Mouse (Mus musculus) T-cell, adult 2 months (primary cell): Measurements from ENCODE around the gene Gpr55.
"Not testable (repeated sequence)": the region's sequence is repeated elsewhere in the genome, so short reads cannot be mapped to it uniquely, and the experiment has no call there.

Source experiments
- DNase-seq: peaks from one replicate; pipeline ENCODE4 v3.0.0; 2022; ENCODE audit warnings: low spot score

Gene Gpr55

DNA sequence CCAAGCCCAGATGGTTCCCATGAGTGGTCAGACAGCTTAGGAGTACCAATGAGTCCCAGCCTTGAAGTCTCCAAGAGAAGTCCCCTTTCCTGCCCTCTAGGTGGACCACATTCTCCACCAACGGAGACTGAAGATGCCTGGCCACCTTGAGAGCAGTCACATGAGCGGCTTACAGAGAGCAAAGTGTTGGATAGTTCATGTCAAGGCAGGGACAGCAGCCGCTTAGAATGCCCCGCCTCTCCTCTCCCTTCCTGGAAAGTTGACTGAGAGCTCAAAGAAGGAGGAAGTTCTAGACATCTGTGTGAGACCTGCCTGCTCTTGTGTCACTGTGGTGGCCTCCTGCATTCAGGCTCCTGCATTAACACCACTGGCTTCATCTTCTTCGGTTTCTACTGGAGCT lies at the start of gene Gpr55:
Gpr55 (minus strand) TSS at position 135 of the 400 bp plus-strand sequence.
- DNase-seq, result no peak

DNA sequence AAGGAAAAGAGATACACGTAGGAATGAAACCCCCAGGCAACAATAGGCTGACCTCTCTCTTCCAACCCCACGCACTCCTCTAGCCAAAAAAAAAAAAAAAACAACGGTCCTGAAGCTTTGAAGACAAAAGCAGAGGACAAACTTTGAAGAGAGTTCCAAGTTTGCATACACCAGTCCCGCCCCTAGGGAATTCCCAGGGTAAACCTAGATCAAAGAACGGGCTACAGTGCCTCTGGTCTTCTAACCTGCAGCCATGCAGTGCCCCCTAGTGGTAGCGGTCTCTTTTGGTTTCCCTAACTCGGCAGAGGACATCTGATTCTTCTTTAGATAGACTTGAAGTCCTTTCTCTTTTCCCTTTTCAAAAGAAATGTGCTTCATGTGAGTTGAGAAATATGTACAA lies 47.0 kb upstream of the Gpr55 start:
- peak; percentile 79 for DNase-seq

DNA sequence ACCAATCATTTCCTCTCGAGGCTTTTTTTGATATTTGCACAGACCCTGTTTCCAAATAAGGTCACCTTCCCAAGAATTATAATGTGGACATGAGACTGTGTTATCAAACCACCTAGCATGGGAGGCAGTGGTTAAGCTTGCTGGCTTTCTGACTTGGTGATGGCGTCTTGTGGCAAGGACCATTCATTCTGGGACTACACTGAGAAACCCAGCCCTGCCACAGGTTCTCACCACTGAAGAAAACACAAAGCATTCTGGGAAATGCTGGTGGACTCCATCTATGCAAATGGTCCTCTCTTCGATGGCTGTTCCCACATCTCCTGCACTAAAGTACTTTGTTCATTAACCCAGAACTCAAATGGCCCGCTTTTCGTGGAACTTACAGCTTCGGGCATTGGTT lies 45.2 kb upstream of the Gpr55 start:
- no peak for DNase-seq

DNA sequence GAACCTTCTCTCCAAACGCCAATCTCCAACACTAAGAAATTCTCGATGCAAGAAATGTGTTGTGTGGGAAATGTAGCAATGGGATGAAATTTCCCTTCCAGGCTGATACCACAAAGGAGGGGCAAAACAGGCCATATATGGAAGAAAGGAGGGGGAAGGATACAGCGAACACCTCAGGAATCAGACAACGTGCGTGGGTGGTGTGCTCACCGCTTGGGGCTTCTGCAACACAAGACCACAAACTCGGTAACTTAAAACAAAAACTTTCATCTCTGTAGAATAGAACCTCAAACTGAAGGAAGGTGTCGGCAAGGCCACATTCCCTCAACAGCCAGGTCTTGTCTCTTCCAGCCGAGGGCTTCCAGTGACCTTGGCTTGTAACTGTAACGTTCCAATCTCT lies 44.7 kb upstream of the Gpr55 start:
- DNase-seq, result peak; percentile 40

DNA sequence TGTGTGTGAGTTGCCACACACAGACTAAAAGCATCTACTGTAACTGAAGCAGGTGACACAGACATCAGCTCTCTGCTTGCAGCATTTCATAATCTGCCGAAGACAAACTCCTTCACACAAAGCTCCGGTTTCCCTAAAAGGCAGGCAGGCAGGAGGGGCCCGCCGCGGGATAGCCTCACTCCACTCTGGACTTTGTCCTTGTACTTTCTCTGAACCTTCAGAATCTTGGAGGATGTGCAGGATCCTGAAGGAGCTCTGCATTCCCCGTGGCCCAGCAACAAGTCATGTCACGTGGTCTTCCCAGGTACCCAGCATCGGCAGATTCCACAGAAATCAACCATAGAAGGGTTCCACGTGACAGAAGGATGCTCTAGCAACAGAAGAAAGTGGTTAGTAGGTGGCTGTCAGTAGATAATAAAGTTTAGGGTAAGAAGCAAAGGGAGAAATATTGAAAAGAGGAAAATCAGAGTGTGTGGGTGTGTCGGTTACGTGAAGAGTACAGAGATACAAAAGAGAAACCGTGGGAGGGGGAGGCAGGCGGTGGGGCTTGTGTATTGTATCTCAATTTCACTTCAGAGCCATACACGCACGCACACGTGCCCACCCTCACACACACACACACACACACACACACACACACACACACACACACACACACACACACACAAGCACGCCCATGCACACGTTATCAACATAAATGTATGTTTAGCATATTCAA lies 39.2 kb upstream of the Gpr55 start:
- DNase-seq, result no peak

DNA sequence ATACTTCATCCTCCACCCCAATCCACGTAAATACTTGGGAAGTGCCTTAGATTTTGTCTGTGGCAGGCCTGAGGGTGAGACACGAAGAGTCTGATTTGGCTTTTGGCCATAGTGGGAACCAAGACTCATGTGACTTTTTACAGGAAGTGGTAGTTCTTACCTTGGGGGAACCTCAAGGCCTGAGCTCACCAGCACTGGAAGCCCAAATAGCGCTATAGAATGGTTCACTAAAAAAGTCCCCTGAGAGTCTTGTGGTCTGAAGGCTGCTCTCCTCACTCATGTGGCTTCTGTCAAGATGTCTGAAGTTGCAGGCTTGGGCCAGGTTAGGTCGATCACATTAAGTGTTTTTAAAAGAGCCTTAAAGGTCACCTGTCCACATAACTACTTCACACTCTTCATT lies 37.2 kb upstream of the Gpr55 start:
- DNase-seq, result peak; percentile 64

DNA sequence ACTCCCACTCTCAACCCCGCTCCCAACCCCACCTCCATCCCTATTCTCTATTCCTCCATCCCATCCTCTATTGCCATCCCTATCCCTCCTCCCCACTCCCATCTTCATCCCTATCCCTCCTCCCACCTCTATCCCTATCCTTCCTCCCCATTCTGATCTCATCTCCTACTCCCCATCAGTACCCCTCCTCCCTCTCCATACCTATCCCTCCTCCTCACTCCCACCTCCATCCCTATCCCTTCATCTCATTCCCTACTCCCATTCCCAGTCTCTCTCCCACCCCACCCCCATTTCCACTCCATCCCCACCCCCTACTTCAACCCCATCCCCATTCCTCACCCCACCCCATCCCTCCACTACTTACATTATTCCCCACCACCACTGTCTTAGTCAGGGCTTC lies 36.4 kb upstream of the Gpr55 start:
- DNase-seq, result no peak

DNA sequence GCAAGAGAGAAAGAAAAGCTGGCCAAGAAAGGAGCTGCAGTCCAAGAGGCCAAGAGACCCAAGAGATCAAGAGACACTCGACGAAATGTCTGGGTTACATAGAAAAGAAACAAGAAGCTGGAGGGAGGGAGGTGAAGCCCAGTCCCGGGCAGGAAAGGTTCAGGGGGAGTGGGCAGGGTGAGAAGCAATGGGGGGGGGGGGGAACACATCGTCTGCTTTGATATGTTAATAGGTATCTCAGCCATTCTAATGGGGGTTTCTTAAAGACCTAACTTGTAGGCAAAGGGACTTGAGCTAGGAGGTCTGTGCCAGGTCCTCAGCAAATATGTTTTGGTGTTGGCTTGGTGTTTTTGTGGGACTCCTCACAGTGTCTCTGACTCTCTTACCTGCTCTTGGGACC lies 32.7 kb upstream of the Gpr55 start:
- DNase-seq, result no peak

DNA sequence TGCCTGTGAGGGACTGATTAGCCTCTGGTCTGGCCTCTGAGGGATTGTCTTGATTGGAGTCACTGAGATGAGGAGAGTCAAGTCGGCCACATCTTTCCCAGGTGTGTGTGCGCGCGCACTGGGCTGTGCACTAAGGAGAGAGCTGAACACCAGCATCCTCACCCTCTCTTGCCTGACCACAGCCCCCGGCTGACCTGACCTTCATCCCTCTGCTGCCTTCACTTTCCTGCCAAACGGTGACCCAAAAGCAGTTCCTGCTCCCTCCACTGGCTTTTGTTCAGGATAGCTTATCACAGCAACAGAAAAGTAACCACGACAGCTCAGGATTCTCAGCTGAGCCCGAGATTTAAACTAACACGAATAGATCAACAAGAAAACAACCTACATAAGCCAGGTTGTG lies 31.4 kb upstream of the Gpr55 start:
- no peak for DNase-seq

DNA sequence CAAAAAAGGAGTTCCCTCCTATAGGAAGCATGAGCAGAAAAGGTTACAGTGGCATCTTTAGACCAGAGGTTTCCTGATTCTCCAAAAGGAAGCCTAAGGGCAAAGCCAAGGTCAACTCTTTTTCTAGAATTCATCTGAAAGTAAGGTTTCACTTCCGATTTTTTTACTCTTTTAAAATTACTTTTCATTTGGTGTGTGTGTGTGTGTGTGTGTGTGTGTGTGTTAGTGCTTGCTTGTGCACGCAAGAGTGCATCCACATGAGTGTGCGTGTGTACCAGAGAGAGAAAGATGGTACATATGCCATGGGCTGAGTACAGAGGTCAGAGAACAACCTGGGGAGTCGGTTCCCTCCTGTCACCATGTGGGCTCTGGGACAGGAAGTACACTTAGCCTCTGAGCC lies 28.1 kb upstream of the Gpr55 start:
- not testable (repeated sequence) for DNase-seq

DNA sequence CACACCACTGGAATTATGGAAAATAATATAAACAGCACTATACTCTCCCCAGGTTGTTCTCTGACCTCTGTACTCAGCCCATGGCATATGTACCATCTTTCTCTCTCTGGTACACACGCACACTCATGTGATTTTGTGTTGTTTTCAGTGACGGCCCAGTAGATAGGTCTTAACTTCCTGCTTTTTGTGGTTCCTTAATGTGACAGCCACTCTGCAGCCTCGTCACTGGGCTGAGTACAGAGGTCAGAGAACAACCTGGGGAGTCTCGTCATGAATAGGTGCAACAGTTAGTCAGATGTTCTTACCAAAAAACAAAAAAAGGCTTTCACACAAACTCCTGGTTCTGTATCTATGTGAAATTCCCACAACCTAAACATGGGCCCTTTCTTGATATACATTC lies 27.5 kb upstream of the Gpr55 start:
- DNase-seq, result no peak

DNA sequence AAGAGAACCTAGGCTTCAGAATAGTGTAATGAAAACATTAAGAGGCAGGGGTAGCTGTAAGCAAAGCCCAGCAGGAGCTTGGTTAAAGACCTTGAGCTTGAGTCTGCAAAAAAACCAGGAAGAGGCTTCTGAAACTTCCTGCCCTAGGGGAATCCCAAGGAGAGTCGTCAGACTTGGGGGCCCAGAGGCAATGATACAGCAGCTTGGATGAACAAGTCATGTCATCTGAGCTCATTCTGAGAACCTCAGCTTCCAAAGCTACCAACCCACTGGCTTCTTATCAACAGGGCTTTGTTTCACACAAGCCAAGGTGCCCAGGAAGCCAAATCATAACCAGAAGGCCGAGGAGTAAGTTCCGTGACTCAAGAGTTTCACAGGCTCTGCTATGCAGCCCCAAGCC lies 25.0 kb upstream of the Gpr55 start:
- DNase-seq, result no peak

DNA sequence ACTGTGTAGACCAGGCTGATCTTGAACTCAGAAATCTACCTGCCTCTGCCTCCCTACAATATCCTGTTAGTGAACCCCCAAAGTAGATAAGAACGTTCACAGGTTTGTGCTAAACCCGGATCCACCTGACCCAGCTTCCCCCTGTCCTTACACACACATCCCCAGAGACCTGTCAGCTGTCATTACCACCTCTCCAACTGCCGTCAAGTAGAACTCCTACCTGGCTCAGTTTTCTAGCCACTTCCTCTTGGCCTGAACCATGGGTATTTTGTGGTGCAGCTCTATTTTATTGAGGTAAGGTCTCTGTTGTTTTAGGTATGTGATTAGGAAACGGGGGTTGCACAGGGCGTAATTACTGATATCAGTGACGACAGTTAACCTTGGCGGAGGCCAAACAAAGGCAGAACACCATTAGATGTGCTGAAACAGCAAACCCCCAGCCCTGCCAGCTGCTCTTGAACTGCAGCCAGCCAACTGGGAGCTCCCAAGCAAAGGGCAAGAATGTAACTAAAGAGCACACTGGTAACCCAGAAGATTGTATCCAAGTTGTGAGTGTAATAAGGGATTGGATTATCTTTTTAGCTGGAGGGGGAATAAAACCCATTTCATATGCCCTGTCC lies 21.0 kb upstream of the Gpr55 start:
- no peak for DNase-seq

DNA sequence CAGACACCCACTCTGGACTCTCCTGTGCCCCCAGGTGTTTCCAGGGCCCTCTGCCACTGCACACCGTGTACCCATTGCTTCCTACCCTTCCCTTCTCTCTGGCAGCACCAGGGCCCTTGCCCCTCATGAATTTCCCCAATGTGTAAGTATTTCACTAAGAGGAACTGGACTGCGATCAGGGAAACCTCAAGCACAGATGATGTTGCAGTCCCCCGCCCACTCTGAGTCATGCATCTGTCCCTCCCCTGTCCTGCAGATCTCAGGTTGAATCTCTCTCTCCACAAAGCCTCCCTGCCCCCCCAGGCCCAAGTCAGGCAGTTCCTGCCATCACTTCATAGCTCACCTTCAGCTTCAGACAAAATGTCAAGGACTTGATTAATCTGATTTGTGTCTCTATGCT lies 16.9 kb upstream of the Gpr55 start:
- no peak for DNase-seq

DNA sequence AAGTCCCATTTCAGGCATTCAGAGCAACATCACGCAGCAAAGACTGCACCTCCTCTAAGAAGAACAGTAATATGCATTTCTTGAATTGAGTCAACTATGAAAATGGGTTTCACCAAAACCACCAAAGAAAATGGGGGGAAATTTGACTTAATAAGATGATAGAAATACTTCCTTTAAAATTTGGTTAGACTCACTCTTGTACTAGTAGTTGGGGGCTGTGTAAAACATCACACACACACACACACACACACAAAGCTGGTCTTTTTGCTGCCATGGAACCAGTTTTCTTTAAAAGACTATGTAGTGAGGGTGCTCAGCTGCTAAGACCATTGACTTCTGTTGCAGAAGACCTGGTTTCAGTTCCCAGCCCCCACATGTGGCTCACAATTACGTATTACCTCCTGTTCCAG lies 12.7 kb upstream of the Gpr55 start:
- DNase-seq, result no peak

DNA sequence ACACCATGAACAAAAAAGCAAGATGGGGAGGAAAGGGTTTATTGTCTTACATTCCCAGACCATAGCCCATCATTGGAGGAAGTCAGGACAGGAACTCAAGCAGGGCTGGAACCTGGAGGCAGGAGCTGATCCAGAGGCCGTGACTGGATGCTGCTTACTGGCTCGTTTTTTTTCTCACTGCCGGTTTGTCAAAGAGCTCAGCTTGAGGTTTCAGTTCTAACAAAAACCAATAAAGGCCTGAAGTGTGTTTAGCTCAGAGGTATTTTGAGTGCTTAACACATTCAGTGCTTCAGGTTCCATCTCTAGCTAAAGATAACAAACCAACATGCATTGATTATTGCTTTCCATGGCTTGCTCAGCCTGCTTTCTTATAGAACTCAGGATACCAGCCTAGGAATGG lies 11.5 kb upstream of the Gpr55 start:
- no peak for DNase-seq

DNA sequence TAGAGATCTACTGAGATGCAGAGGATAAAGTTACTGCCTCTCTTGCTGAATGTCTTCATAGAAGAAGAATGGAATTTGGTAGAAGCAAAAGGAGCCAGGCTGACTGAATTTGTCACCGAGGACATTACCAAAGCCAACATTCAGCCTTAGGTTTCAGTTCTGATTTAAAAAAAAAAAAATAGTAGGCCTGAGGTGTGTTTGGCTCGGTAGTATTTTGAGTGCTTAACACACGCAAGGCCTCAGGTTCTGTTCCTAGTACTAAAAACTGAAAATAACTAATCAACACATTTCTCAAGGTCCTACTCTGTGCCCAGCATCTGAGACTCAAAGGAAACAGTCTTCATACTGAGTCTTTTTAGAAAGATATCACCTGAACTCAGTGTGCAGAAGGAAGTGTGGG lies 10.3 kb upstream of the Gpr55 start:
- DNase-seq, result no peak

DNA sequence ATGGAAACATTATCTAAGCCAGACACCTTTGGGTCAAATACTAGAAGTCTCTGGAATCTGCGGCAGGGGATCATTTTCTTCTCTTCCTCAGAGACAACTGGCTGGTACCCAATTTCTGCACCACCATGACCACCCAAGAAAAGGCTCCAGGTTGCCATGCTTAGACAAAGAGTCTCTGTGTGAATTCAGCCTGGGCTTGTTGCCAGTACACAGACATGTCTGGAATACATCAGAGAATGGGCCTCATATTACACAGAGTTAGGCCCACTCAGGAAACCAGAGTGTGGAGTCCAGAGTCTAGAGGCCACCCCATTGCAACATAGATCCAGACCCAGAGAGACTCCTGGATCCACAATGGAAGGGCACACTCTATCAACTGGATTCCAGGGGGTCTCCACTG lies 8.7 kb upstream of the Gpr55 start:
- no peak for DNase-seq

DNA sequence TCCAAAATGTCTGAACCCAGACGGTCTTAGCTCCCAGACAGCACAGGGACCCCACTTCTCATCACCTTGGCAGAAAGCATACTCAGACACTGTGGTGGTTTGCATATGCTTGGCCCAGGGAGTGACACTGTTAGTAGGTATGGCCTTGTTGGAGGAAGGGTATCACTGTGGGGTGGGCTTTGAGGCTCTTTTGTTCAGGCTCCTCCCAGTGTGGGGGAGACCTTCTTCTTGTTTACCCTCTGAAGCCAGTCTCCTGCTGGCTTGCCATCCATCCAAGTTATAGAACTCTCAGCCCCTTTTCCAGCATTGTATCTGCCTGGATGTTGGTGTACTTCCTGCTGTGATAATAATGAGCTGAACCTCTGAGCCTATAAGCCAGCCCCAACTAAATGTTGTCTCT lies 8.3 kb upstream of the Gpr55 start:
- DNase-seq, result no peak

DNA sequence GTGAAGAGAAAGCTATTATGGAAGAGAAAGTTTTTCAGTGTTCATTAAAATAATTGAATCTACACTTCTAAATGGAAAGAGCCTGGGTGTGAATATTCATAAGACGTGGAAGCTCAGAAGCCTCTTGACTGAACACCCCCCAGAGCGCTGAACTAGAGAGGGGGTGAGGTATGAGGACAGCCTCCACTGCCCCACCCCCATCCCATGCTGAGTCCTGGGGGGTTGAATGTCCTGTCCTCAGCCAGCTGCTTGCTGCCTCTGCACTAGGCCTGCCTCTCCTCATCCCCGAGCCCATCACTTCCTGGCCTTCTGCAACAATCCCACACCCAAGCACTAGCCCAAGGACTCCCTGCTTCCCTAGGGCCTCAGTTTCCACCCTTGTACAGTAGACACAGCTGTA lies 5.0 kb upstream of the Gpr55 start:
- no peak for DNase-seq

DNA sequence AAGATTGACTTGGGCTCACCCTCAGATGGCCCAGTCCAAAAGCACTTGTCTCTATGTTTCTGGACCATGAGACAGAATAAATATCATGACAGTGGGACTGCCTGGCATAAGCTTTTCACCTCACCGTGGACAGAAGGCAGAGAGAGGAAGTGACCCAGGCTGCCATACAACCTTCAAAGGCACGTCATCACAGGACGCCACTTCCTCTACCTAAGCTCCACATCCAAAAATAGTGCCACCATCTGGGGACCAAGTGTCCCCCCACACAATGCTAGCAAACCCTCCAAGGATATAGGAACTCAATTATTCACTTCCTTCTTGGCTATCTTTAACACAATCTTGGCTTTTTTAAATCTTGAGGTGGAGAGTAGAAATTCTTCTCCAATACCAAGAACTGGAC lies 1.3 kb upstream of the Gpr55 start:
- peak; percentile 42 for DNase-seq

DNA sequence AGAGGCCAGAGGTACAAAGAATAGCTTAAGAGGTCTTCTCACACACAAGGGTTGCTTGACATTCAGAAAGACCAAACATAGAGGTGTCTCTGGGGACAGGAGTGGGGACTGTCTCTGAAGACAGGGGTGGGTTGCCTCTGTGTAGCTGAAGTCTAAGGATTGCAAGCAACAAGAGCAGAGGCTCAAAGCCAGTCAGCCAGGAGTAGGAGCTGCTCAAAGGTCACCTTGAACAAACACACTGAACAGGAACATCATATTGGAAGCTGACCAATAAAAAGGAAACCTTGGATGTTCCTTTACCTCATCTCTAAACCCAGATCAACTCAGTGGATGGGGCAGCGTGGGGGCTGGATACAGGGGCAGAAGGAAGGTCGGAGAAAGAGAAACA lies 924 bp downstream of the Gpr55 start:
- no peak for DNase-seq

DNA sequence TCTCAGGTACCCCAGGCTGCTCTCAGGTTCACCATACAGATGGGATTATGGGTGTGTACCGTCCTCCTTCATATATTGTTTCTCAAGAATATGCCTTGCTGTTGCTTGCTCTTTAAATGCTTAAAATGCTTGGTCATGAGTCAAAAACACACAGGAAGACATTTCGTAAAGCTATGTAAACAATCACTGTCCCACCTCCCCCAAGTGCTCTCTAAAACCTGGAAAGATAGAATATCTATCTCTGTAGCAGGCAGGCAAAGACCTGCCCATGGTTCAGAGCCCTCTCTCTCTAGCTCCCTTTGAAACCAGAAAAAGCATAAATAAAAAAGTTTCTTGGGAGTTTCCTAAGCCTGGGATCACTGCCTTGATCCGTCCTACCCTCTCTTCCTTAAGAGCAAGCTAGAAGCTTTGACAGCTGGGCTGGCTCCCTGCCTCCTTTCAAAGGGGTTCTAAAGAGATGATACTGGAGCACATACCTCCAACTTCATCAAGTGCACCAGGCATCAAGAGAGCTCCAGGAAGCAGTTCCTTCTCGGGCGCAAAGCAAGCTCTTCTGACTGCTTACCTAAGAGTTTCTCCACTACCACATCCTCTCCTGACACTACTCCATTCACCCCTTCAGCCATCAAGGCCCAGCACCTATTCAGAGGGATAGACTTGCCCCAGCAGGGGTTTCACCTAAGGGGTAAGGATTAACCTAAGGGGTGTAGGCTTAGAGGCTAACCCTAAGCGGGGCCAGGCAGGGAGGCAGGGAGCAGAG lies 1.5 kb downstream of the Gpr55 start:
- peak; percentile 19 for DNase-seq
